In the genomic region with DNA sequence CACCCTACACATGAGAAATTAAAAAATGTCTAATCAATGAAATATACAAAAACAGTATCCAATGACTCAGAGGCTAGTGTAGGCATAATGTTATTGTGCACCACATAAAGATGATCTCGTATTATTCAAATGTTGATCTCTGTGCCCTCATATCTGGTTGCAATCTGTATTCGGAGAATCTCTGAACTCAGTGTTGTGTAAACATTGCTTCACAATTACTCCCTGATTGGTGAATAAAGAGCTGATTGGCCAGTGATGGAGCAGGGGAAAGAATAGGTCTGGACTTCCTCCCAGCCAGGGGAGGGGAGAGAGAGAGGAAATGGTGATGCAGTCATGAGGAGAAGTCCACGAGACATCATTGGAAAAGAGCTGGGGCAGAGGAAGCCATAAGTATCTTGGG, we compare ENCODE assay signal across 20 mouse cellular contexts. TPM values are rescaled to one million over a fixed set of nuclear protein-coding genes. Genes with fewer than 3 reads are reported as not detected.
DNase-seq lines count a peak whose midpoint lies in the region; ATAC-seq and TF ChIP-seq lines count a peak whose summit lies in the region.
"Had no signal": no experiment of that assay in that cellular context is flagged by ENCODE, and none has a peak within 500 bp of the region (broad histone marks: within the 10 kb centered on the region; RNA-seq: fewer than 3 reads in every experiment).

No protein-coding gene starts in this region.

- H3K9ac ChIP-seq in liver, adult 2 months (ENCODE audit: low read depth, low read length): no peak overlapping the region
- no peak overlapping the region for H3K9ac ChIP-seq in midbrain, embryonic 11.5 days (ENCODE audit: low read length)

- TF ChIP-seq CTCF in liver, adult 2 months (IDR thresholded peaks at IDR 0.05; ENCODE audit: low read depth, low read length): no peak

- DNase-seq in liver, adult 2 months (ENCODE audit: extremely low read depth, low read depth, low spot score): peak; percentile 76
- no peak for DNase-seq in liver
- peak; percentile 59 for DNase-seq in midbrain, embryonic 11.5 days (ENCODE audit: low spot score, missing footprints)
- no peak for DNase-seq in midbrain, embryonic 10.5 days (ENCODE audit: low spot score)
- DNase-seq: adrenal gland, adult 2 months; adrenal gland, adult 8-10 months; adrenal gland, postnatal 10 days; adrenal gland, postnatal 14 days; adrenal gland, postnatal 25 days; adrenal gland, postnatal 36 days; B cell, adult 2 months; cerebellum, adult 11 months; cerebellum, adult 11-12 months; cerebellum, adult 18-20 months had no signal

- 29% methylated on average over 3 of the region's 3 CpGs for WGBS in liver, adult 2 months
- 91% methylated on average over 3 of the region's 3 CpGs for WGBS in midbrain, embryonic 11.5 days
- 90% methylated on average over 3 of the region's 3 CpGs for WGBS in midbrain, embryonic 10.5 days

- ATAC-seq in midbrain, embryonic 11.5 days (ENCODE audit: low FRiP score): no peak
- ATAC-seq: activated CD4-positive, CD25-positive, alpha-beta regulatory T cell, adult 4 months; CD4-positive, CD25-positive, alpha-beta regulatory T cell, adult 4 months; Patski had no signal

- H3K9me3 ChIP-seq in midbrain, embryonic 11.5 days (ENCODE audit: control insufficient read depth, low read length): peaks cover 20% of the 10 kb centered on the region
- H3K9me3 ChIP-seq in midbrain, embryonic 10.5 days (replicated peaks): peaks cover 43% of the 10 kb centered on the region

- no peak overlapping the region for H3K27ac ChIP-seq in liver, adult 2 months (replicated peaks; ENCODE audit: insufficient read depth, low read depth, low read length)
- no peak overlapping the region for H3K27ac ChIP-seq in midbrain, embryonic 11.5 days (ENCODE audit: low read depth, low read length)
- no peak overlapping the region for H3K27ac ChIP-seq in midbrain, embryonic 10.5 days (replicated peaks)

- H3K4me2 ChIP-seq in midbrain, embryonic 11.5 days: no peak overlapping the region

- H3K36me3 ChIP-seq in liver, adult 2 months (ENCODE audit: control insufficient read depth, insufficient read depth, low read length): no peaks in the 10 kb centered on the region
- no peaks in the 10 kb centered on the region for H3K36me3 ChIP-seq in midbrain, embryonic 11.5 days (ENCODE audit: control insufficient read depth, insufficient read depth, low read length)
- 0 out of 2 replicates have a peak, but pooled peaks cover 9% of the 10 kb centered on the region for H3K36me3 ChIP-seq in midbrain, embryonic 10.5 days
- H3K36me3 ChIP-seq: G1E had no signal

- TF ChIP-seq POLR2A in liver, adult 2 months (IDR thresholded peaks at IDR 0.05; ENCODE audit: extremely low read depth, insufficient read depth, low read length): no peak

- H3K4me1 ChIP-seq in liver, adult 2 months (ENCODE audit: control insufficient read depth, insufficient read depth, low read length): no peaks in the 10 kb centered on the region
- H3K4me1 ChIP-seq in midbrain, embryonic 11.5 days (ENCODE audit: control insufficient read depth, insufficient read depth, low read length): peaks cover 6% of the 10 kb centered on the region; the same call in 1 of the 2 replicates
- H3K4me1 ChIP-seq in midbrain, embryonic 10.5 days: peaks cover 29% of the 10 kb centered on the region

- no peaks in the 10 kb centered on the region for H3K79me2 ChIP-seq in liver, adult 2 months (ENCODE audit: control insufficient read depth, insufficient read depth, low read length)

- no peaks in the 10 kb centered on the region for H3K27me3 ChIP-seq in liver, adult 2 months (ENCODE audit: control insufficient read depth, insufficient read depth, low read length)
- no peaks in the 10 kb centered on the region for H3K27me3 ChIP-seq in midbrain, embryonic 11.5 days (ENCODE audit: control insufficient read depth, insufficient read depth, low read length)
- H3K27me3 ChIP-seq in midbrain, embryonic 10.5 days (ENCODE audit: low read depth, poor library complexity, severe bottlenecking): peaks cover 27% of the 10 kb centered on the region
- H3K27me3 ChIP-seq: CH12.LX, Patski had no signal

- H3K4me3 ChIP-seq in liver, adult 2 months (ENCODE audit: insufficient read depth, low read depth, low read length): no peak overlapping the region
- no peak overlapping the region for H3K4me3 ChIP-seq in midbrain, embryonic 11.5 days (ENCODE audit: low read depth, low read length)
- no peak overlapping the region for H3K4me3 ChIP-seq in midbrain, embryonic 10.5 days

RNA-seq across cellular contexts. Expression of gene Gas1, which starts 23.0 kb away (rescaled TPM):
- 13.9 and 23.2 TPM in 2 replicates for total RNA-seq in liver, adult 2 months (2014; rRNA removed)
- polyA plus RNA-seq in liver, adult 2 months (2012; rRNA removed): 28.2 and 44.3 TPM in 2 replicates
- polyA plus RNA-seq in midbrain, embryonic 11.5 days (2014; fragmentation: Nextera tagmentation; extraction: Ambion mirVana): 87.2 and 103 TPM in 2 replicates
- 49.2 and 49.5 TPM in 2 replicates for polyA plus RNA-seq in midbrain, embryonic 10.5 days (2016; fragmentation: Nextera tagmentation; extraction: Ambion mirVana)
- total RNA-seq: CH12.LX, G1E, MEL had no signal
- polyA plus RNA-seq: activated CD4-positive, CD25-positive, alpha-beta regulatory T cell, adult 4 months; CD4-positive, CD25-positive, alpha-beta regulatory T cell, adult 4 months; G1E had no signal

Comparison
In these comparisons a context has a peak if more than half of its experiments do, and no peak if none do; other contexts are left out.
1. DNase-seq: peak in liver, adult 2 months (single experiment) and midbrain, embryonic 11.5 days (single experiment); none in liver (single experiment) and midbrain, embryonic 10.5 days (single experiment).